Mouse (Mus musculus) embryonic facial prominence, embryonic 14.5 days (tissue): ENCODE results near the gene Tmbim4. TPM values are rescaled to one million over a fixed set of nuclear protein-coding genes. Genes with fewer than 3 reads are reported as not detected.
A peak's percentile ranks its signal among the peaks of the same experiment; 100 is the strongest.

ENCODE experiments used
- ATAC-seq: fragments of 200-750 bp; cut with Nextera tagmentation; 2 replicates; pipeline ENCODE4 v1.8.0; 2017; ENCODE audit warnings: low read depth, moderate number of reproducible peaks, moderate TSS enrichment
- DNase-seq: peaks from one replicate; pipeline ENCODE4 v3.0.0-alpha.2; 2015; ENCODE audit warnings: low spot score
- H3K27ac ChIP-seq: fragments of 300-500 bp; sonication (generic); replicated peaks from 2 replicates; pipeline ENCODE4 v1.5.1; 2014; ENCODE audit warnings: low read depth, mild to moderate bottlenecking, low read length, moderate library complexity
- H3K27me3 ChIP-seq: fragments of 300-500 bp; sonication (generic); replicated peaks from 2 replicates; pipeline ENCODE4 v1.6.1; 2014; ENCODE audit warnings: low read length; ENCODE audit not compliant: control insufficient read depth, insufficient read depth
- H3K36me3 ChIP-seq: fragments of 300-500 bp; sonication (generic); 2 replicates; pipeline ENCODE4 v1.6.1; 2014; ENCODE audit warnings: low read length, mixed read lengths; ENCODE audit not compliant: control insufficient read depth, insufficient read depth
- H3K4me1 ChIP-seq: fragments of 300-500 bp; sonication (generic); 2 replicates; pipeline ENCODE4 v1.6.1; 2014; ENCODE audit warnings: antibody characterized with exemption, low read length; ENCODE audit not compliant: control insufficient read depth, insufficient read depth
- H3K4me2 ChIP-seq: fragments of 300-500 bp; sonication (generic); 2 replicates; pipeline ENCODE4 v1.6.1; 2014; ENCODE audit warnings: low read depth, mild to moderate bottlenecking, low read length, moderate library complexity, mixed read lengths
- H3K4me3 ChIP-seq: fragments of 300-500 bp; sonication (generic); 2 replicates; pipeline ENCODE4 v1.5.1; 2014; ENCODE audit warnings: low read depth, mild to moderate bottlenecking, low read length
- H3K9ac ChIP-seq: fragments of 300-500 bp; sonication (generic); 2 replicates; pipeline ENCODE4 v1.6.1; 2014; ENCODE audit warnings: low read depth, mild to moderate bottlenecking, low read length, moderate library complexity, mixed read lengths
- H3K9me3 ChIP-seq: fragments of 300-500 bp; sonication (generic); 2 replicates; pipeline ENCODE4 v1.6.1; 2016; ENCODE audit warnings: low read length; ENCODE audit not compliant: control insufficient read depth
- WGBS: fragments of 180-500 bp; shearing (Covaris S2); extraction: QIAGEN DNeasy Blood & Tissue Kit; methylation state at CpG from one replicate; pipeline ENCODE4 v1.1.7; 2014; 5-methylcytosine and 5-hydroxymethylcytosine counted together
- polyA plus RNA-seq: library from polyadenylated mRNA; unstranded; fragments of >200 nt; fragmentation: Nextera tagmentation; extraction: Ambion mirVana; gene quantifications from 2 replicates; pipeline ENCODE4 v1.2.1, GENCODE M21; 2014

The Tmbim4 gene
- polyA plus RNA-seq, 1 experiment from 2014 or later: 122 TPM

DNA sequence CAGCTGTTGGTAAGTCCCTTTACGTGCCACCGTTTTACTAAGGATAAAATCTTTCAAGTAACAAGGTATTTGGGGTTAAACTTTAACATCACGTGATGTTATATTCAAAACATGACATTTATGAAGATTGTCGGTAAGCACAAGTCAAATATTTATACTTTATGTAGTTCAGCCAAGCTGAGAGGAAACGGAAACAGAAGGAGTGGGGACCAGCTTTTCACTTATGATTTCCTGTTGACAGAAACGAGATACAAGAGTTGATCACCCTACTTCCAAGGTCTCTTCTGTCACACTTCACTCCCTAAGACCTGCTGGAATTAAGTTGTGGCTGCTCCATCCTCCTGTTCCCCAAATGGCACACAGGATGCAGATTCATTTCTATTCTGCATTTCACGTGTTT, 19.4 kb downstream of the Tmbim4 start:
- Histone ChIP-seq H3K4me3 (no peak overlapping the region), H3K4me2 (no peak overlapping the region), H3K9ac (no peak overlapping the region), H3K27me3 (no peaks in the 10 kb centered on the region), H3K9me3 (no peaks in the 10 kb centered on the region), H3K4me1 (no peaks in the 10 kb centered on the region), H3K27ac (no peak overlapping the region), H3K36me3 (peaks cover 9% of the 10 kb centered on the region; the same call in 1 of the 2 replicates)
- ATAC-seq: no peak
- 81% methylated on average over 7 of the region's 7 CpGs for WGBS
- no peak for DNase-seq

DNA sequence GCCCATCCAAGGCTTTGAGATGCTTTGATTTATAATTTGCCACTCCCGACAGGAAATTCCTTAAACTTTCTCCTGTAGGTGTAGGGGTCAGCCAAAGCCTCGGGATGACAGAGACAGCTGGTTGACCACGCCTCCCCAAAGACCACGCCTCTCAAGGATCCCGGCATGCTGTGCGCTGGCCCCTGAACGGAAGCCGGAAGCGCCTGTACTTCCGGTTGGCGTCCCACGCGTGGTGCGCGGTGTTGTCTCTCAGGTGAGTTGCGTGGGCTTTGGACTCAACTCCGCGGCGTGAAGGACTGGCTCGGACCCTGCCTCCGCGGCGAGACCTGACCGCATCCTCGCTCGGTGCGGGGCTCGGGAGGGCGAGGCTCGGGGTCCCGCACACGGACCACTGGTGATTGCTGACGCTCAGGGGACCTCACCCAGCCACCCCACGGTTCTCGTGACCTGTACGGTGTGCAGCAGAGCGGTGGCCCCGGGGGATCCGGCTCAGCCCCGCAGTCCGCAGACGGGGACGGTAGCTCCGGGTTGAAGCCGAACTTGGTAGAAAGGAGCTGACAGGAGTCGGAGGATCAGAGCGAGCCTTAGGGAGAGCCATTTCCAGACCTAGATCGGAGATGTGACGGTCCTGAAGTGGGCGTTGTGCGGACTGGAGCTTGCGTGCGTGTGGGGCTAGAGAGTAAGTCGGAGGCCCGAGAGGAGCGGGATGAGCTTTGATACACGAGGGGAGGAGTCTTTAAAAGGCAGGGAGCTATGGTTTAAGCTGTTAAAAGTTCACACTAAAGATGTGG, 25.7 kb downstream of the Tmbim4 start, which contains the start of gene Llph:
TSS of gene Llph (plus strand) at position 200 of the 791 bp plus-strand sequence.
- H3K36me3 ChIP-seq: peaks cover 27% of the 10 kb centered on the region
- H3K9ac ChIP-seq: peak within 1 kb of the TSS; percentile 82
- H3K27me3 ChIP-seq: no peaks in the 10 kb centered on the region
- DNase-seq (peak; percentile 93), ATAC-seq (peak; percentile 95)
- under 1% methylated on average over 47 of the region's 57 CpGs for WGBS
- H3K27ac ChIP-seq: 0 out of 2 replicates have a peak within 1 kb of the TSS, but pooled peaks have one; percentile 44
- peak within 1 kb of the TSS; percentile 100 for H3K4me3 ChIP-seq
- peak within 1 kb of the TSS; percentile 91 for H3K4me2 ChIP-seq
- 0 out of 2 replicates have a peak, but pooled peaks cover 7% of the 10 kb centered on the region for H3K4me1 ChIP-seq
- H3K9me3 ChIP-seq: no peaks in the 10 kb centered on the region

DNA sequence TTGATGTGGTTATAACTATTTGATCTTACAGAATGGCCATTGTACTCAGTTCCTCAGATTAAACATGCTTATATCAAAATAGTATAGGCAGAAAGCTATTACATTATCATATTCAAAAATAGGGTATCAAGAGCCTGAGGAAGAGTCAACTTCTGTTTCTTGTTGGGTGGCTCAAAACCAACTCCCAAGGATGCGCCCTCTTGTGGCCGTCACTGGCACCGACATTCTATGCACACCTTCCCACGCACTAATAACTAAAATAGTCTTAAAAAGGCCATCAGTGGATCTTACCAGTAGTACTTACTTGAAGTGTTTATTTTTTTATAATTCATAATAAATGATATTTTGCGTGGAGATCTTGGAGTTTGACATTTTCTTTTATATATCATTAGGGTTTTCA, 30.3 kb downstream of the Tmbim4 start:
- no peak overlapping the region for H3K4me3 ChIP-seq
- no peak overlapping the region for H3K4me2 ChIP-seq
- ATAC-seq (no peak), DNase-seq (peak; percentile 58)
- H3K27ac ChIP-seq: no peak overlapping the region
- no peaks in the 10 kb centered on the region for H3K27me3 ChIP-seq
- no peaks in the 10 kb centered on the region for H3K9me3 ChIP-seq
- H3K4me1 ChIP-seq: 0 out of 2 replicates have a peak, but pooled peaks cover 7% of the 10 kb centered on the region
- 28% methylated on average over 5 of the region's 5 CpGs for WGBS
- H3K9ac ChIP-seq: no peak overlapping the region
- H3K36me3 ChIP-seq: peaks cover 33% of the 10 kb centered on the region

DNA sequence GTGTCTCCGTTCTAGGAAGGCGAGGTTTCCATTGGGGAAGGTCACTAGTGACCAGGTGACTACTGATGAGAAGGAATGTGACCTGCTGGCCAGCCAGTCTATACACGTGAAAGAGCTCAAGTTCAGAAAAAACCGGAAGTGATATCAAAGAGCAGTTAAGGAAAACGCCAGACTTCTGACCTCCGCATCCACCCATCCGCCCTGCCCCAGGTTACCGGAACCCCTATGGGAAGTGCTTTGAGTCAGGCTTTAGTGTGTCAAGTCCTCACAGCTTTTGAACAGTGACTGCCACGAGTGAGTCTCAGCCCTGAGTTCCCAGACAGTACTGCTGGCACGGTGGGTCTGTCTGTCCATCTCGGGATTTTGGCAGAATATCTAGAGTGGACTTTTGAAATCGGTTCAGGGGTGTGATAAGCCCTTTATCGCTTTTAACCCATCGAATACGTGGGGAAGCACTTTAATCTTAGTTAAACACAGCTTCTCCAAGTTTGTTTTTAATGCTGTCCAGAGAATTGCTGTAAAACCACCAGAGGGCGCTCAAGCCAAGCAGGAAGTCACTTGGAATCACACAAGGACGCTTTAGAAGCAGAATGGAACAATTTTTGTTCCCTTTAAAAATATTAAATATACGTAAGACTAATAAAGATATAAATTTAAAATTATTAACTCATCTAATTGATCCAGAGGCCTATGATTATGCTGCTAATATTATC, 32.4 kb downstream of the Tmbim4 start:
- Histone ChIP-seq H3K4me3 (no peak overlapping the region), H3K9me3 (no peaks in the 10 kb centered on the region), H3K4me2 (peak overlapping the region; percentile 35), H3K9ac (peak overlapping the region; percentile 19; the same call in 1 of the 2 replicates), H3K36me3 (peaks cover 26% of the 10 kb centered on the region), H3K27me3 (no peaks in the 10 kb centered on the region), H3K27ac (no peak overlapping the region), H3K4me1 (no peaks in the 10 kb centered on the region)
- WGBS: 27% methylated on average over 18 of the region's 18 CpGs
- ATAC-seq: no peak
- peak; percentile 77 for DNase-seq

DNA sequence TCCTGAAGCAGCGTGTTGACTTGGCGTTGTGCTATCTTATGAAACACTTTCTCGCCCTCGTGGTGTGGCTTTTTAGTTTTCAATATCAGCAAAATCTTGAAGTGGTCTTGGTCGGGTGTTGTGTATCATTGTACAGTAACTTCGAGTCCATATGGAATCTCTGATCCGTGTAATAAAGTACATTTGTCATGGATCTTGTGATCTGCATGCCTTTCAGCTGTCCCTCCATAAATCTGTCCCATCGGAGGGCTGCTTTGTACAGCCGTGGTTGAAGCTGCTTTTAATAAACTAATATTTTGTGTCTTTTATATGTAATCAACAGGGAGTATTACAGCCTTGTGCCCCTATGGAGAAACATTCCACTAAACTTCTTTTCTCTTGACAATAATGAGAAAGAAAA, 35.5 kb downstream of the Tmbim4 start:
- Histone ChIP-seq H3K27ac (0 out of 2 replicates have a peak overlapping the region, but pooled peaks have one; percentile 29), H3K4me2 (peak overlapping the region; percentile 25; the same call in 1 of the 2 replicates), H3K4me1 (no peaks in the 10 kb centered on the region), H3K36me3 (peaks cover 7% of the 10 kb centered on the region; the same call in 1 of the 2 replicates), H3K9me3 (no peaks in the 10 kb centered on the region), H3K4me3 (no peak overlapping the region), H3K9ac (no peak overlapping the region), H3K27me3 (no peaks in the 10 kb centered on the region)
- ATAC-seq (no peak), DNase-seq (peak; percentile 51)
- 54% methylated on average over 9 of the region's 9 CpGs for WGBS

DNA sequence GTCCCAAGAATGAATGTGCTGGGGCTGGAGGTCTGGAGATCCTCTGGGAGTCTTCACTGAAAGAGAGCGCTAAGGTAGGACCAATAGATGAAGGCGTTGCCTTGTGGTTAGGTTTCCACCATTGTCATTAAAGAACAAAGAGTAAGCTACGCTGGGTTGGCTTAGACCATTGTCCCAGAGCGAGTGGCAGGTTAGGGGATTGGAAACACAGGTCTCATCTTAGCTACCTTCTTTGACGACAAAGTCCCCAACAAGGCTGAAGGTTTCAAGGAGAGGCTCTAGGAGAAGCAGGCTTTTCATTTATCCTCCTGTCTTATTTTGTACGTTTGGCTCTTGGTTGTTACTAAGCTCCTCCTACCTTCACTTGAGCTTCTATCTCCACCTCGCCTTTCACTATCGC, 36.9 kb downstream of the Tmbim4 start:
- no peak for DNase-seq
- peaks cover 9% of the 10 kb centered on the region for H3K4me1 ChIP-seq
- no peak for ATAC-seq
- no peak overlapping the region for H3K27ac ChIP-seq
- WGBS: 90% methylated on average over 8 of the region's 8 CpGs
- no peak overlapping the region for H3K9ac ChIP-seq
- no peaks in the 10 kb centered on the region for H3K27me3 ChIP-seq
- H3K9me3 ChIP-seq: no peaks in the 10 kb centered on the region
- H3K4me2 ChIP-seq: no peak overlapping the region
- H3K36me3 ChIP-seq: no peaks in the 10 kb centered on the region
- H3K4me3 ChIP-seq: no peak overlapping the region

DNA sequence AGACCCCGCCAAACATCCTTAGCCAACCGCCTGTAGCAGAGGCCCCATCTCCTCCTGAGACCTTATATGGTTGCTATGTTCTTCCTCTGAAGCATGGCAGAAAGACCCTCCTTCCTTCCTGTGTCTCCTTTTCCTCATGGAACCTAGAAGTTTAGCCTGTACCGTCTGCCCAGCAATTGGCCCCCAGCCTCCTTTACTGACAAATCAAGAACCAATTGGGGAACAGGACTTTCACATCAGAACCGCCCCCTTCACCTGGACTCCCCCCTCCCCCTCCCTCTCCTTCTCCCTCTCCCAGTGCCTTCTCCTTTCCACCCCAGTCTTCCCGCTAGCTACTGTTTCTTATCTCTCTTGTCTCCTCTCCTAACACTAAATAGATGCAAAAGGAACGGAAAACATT, 38.1 kb downstream of the Tmbim4 start:
- WGBS: 70% methylated on average over 6 of the region's 6 CpGs
- no peaks in the 10 kb centered on the region for H3K9me3 ChIP-seq
- no peak overlapping the region for H3K4me3 ChIP-seq
- DNase-seq: no peak
- H3K4me1 ChIP-seq: peaks cover 9% of the 10 kb centered on the region
- no peak overlapping the region for H3K9ac ChIP-seq
- H3K27ac ChIP-seq: no peak overlapping the region
- no peak overlapping the region for H3K4me2 ChIP-seq
- H3K36me3 ChIP-seq: no peaks in the 10 kb centered on the region
- H3K27me3 ChIP-seq: no peaks in the 10 kb centered on the region
- no peak for ATAC-seq

DNA sequence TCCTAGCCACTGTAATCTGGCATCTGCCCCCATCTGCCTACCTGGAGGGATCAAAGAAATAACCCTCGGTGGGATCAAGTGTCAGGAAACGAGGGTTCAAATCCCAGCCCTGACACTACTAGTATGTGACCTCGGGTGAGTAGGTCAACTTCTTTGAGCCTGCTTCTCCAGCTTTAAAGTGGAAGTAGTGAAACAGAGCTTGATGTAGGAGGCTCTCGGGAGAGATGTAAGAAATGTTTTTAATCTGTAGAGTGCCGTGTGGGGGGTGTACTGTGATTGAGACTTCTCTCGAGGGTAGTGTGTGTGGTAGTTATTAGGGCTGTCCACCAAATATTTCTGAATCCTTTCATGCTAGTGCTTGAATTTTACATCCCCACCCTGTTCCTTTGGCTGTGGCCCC, 41.0 kb downstream of the Tmbim4 start:
- H3K9me3 ChIP-seq: no peaks in the 10 kb centered on the region
- H3K36me3 ChIP-seq: no peaks in the 10 kb centered on the region
- no peak overlapping the region for H3K4me2 ChIP-seq
- no peak for DNase-seq
- H3K27me3 ChIP-seq: no peaks in the 10 kb centered on the region
- H3K4me3 ChIP-seq: no peak overlapping the region
- no peak for ATAC-seq
- H3K4me1 ChIP-seq: peaks cover 23% of the 10 kb centered on the region
- no peak overlapping the region for H3K9ac ChIP-seq
- 31% methylated on average over 6 of the region's 6 CpGs for WGBS
- no peak overlapping the region for H3K27ac ChIP-seq
